Mouse (Mus musculus) CD4-positive, CD25-positive, alpha-beta regulatory T cell, adult 2 months (primary cell): ENCODE data around the gene Wdr6.
A peak's percentile ranks its signal among the peaks of the same experiment; 100 is the strongest.
"Not testable (repeated sequence)": the region's sequence is repeated elsewhere in the genome, so short reads cannot be mapped to it uniquely, and the experiment has no call there.

ENCODE experiments used
- DNase-seq: peaks from one replicate; pipeline ENCODE4 v3.0.0-alpha.2; 2012; ENCODE audit warnings: low read depth, low spot score

Wdr6 gene

DNA sequence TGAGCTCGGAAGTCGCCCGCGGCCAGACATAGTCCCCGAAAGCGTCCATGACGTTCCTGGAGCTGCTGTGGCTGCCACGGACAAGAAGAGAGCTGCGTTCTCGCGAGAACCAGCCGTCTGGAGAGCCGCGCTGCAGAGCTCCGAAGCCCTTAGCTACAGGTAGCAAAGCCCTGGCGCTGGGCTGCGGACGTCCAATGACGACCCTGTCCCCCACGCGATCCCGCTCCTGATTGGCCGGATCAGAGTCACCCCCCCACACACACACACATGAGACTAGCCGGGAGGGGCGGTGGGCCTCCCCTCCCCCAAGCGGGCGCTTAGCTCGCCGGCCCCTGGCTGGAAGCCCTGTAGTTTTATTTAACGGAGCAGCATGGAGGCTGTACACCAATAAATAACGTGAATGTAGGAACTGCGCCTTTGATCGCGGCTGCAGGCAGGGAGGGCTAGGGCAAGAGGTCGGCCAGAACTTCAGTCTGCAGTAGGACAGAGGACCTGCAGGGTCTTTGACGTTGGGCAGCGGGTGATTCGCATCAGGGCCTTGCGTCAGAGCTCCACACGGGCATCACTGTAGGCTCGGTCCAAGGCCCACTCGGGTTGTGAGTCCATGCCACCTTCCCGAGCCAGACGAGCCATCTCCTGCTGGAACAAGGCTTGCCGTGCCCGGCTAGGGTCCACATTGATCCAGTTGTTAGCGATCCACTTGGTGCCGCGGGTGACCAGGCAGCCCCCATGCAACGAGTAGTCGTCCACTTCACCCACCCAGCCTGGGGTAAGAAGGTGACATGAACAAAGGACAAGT lies at the start of gene Wdr6:
Wdr6 (minus strand) TSS at position 195 of the 799 bp plus-strand sequence.
- DNase-seq: peak; percentile 95

DNA sequence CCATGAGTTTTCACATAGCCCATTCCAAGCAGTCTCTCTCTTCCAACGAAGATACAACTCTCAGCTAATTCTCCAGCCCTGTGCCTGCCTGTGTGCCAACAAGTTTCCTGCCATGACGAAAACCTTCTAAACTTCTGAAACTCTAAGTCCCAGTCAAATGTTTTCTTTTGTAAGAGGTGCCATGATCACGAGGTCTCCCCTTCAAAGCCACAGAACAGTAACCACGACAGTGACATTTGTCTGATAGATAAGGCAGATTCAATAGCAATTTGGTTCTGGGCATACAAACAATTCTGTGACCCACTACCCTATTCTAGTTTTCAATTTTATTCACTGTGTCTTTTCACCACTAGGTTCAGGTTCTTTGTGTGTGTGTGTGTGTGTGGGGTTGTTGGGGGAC lies 49.6 kb upstream of the Wdr6 start:
- no peak for DNase-seq

DNA sequence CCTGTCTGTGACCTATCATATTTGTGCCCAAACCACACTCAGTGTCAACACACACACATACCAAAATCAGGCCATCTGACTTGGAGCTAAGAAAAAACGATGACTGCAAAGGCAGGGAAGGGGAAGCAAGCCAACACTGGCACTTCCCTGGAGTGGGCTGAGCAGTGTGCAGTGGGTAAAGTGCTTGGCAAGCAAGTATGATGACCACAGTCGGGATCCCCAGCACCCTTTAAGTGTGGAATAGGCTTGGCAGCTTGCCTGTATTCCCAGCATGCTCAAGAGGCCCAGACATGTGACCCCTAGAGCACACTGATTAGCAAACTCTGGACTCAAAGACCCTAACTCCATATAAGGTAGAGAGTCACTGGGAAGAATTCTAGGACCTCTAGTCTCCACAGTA lies 48.0 kb upstream of the Wdr6 start:
- DNase-seq: no peak

DNA sequence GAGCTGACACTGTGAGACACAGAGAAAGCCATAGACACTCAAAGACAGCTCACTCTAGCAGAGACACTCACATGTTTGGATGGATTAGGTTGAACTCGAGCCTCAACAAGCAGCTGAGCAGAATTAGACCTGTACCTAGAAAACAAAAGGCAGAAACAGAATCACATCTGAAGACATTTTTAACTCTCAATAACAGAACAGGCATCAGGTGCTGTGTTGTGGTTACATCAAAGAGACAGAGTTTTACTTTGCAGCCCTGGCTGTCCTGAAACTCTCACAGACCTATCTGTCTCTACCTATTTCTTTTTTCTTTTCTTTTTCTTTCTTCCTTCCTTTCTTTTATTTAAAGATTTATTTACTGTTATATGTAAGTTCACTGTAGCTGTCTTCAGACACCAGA lies 38.8 kb upstream of the Wdr6 start:
- DNase-seq: peak; percentile 17

DNA sequence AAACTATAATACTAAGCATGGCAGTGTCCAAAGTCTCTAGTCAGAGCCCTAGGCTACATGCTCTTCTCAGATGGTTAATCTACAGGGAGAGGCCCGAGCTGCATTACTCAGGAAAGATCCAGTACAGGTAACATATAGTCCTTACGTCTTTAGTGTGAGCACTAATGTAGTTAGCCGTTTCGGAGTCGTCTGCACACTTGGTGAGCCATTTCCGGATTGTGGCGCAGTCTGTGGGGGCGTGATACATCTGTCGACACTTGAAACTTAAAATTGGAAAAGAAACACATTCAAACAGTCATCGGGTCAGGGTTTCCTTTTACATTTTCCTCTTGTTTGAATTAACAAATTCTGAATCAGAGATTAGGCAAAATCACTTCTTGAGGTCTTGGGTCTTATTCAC lies 32.9 kb upstream of the Wdr6 start:
- DNase-seq: no peak

DNA sequence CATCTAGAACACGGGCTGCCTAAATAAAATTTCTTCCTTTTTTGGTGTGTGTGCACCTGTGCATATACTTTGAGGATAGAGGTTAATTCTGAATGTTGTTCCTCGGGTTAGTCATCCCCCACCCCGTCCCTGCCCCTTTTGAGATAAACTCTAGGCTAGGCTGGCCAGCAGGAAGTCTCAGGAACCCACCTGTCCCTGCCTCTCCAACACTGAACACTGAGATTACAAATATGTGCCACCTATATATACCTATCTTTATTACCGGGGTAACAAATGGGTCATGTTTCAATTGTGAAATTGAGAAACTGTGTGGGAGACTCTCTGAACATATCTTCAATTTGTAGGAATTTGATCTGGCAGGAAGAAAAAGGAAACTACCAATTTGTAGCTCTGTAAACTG lies 30.4 kb upstream of the Wdr6 start:
- no peak for DNase-seq

DNA sequence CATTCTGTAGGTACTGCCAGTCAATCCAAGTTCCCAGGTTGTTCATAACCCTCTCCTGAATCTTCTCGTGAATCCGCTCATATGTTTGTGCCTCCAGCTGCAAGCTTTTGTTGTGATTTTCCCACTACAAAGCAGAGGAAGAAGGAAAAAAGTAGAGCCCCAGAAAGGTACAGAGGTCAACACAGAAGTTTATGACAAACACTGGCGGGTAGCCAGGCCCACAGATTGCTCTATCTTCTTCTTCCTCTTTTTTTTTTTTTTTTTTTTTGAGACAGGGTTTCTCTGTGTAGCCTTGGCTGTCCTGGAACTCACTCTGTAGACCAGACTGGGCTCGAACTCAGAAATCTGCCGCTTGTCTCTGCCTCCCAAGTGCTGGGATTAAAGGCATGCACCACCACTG lies 29.4 kb upstream of the Wdr6 start:
- DNase-seq: not testable (repeated sequence)

DNA sequence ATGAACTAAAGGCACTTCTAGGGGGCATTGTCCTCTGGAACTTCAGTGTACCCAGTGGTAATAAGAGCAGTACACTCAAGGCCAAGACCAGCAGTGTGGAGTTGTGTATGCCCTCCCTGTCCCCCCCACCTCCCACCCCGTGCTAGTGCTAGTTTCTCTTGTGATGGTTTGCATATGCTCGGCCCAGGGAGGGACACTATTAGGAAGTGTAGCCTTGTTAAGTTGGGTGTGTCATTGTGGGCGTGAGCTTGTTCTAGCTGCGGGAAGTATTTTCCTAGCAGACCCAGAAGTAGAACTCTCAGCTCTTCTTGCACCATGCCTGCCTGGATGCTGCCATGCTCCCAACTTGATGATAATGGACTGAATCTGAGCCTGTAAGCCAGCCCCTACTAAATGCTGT lies 23.4 kb upstream of the Wdr6 start:
- no peak for DNase-seq

DNA sequence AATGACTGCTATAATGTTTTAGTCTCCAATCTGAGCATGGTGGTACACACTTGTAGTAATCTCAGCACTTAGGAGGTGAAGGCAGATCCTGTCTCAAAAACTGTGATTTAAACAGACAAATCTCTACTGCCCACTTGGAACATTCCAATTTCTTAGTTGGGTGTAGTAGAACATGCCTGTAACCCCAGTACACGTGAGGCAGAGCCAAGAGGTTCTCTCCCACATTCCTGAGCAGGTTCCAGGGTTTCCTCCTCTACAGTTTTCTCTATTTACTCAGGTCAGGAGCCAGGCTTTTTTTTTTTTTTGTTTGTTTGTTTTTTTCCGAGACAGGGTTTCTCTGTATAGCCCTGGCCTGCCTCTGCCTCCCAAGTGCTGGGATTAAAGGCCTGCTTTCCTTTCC lies 21.5 kb upstream of the Wdr6 start:
- DNase-seq: no peak

DNA sequence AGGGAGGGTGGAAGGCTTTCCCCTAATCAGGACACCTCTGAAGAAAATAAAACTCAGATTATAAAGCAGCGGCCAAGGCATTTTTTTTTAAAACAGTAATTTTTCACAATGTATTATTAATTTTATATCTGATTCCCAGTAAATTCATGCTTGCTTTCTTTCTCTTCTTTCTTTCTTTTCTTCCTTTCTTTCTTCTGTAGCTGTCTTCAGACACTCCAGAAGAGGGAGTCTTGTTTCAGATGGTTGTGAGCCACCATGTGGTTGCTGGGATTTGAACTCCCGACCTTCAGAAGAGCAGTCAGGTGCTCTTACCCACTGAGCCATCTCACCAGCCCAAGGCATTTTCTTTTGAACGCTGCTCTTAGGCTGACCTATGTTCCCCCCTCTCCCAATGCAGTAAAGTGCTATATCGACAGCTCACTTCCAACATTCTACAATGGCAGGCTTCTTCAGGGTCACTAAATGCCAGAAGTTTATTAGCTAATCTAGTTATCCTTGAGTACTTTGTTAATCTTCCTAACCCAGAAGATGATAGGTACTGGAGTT lies 20.6 kb upstream of the Wdr6 start:
- no peak for DNase-seq

DNA sequence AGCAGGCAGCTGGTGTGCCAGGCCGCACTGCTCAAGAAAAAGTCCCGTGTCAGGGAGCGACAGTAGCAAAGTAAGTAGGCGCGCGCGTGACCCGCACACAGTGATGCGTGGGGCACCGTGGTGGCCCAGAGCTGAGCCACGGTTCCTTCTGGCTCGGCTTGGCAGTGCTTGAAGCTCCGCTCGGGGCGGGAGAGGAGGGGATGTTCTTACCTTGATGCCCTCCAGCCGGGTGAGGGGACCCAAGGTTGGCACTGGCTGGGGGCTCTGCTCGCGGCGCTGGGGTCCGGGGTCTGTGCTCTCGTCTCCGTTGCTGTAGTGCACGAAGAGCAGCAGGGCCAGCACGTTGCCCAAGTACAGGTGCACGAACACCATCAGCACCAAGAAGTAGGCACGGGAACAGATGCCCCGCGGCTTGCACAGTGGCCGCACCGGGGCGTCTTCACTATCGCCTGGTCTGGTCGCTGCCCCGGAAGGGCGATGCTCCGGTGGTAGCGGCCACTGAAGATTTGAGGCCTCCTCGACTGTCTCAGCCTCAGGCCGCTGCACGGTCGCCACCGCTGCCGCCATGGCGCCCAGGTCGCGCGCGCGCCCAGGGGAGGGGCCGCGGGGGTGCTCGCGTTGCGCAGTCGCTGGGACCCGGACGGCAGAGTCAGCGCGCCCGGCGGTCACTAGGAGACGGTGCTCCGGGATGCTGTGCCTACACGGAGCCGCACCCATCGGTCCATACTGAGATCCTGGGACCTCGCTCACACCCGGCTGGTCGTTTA lies 18.6 kb upstream of the Wdr6 start, which contains the start of gene P4htm:
P4htm (minus strand) TSS at position 670 of the 767 bp plus-strand sequence.
- peak; percentile 76 for DNase-seq

DNA sequence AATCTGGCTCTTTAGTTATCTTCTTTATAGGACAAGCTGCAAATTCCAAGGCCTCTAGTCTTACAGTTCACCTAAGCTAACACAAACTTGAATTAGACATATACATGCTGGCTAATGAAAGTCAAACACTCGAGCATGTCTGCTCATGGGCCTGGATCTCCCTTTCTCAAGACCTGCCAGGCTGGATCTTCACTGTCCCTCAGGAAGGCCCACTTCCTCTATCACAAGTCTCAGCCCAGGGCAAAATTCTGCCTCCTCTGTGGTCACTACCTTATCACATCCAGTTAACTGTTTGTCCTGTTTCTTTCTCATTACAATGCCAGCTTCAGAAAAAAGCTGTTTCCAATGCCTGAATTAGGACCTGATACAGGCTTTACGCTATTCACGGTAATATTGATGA lies 15.8 kb upstream of the Wdr6 start:
- DNase-seq: no peak

DNA sequence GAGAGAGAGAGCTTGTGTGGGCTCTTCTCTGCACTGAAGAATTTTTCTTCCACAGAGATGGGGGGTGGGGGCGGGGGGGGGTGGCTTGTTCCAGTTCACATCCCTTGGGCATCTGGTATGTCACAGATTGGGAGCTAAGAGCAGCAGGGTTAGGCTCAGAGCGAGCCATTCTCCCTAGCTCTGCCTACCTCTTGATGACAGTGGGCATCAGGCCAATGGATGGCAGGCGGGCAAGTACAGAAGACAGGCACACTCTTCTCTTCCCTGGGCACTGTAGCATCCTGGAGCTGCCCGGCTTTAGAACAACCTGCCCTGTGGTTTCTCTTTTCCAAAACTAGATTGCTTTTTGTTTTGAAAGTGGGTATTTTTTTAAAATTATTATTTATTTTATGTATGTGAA lies 12.9 kb upstream of the Wdr6 start:
- DNase-seq: no peak

DNA sequence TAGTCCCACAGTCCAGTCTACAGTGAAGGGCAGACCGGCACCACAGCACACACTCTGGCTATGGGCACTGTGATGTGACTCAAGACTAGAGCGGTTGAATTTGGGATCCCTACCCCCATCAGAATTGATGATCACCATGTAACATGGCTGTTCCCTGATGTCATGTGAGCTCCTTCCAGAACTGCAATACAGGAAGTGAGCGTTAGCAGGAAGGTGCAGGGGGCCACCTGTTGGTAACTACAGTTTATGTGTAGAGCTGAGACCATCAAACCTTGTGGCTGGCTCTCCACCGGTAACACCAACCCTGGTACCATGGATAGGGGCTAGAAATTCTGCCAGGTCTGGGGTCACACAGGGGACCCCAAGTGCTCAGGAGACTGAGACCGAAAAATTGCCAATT lies 10.7 kb upstream of the Wdr6 start:
- DNase-seq: peak; percentile 59

DNA sequence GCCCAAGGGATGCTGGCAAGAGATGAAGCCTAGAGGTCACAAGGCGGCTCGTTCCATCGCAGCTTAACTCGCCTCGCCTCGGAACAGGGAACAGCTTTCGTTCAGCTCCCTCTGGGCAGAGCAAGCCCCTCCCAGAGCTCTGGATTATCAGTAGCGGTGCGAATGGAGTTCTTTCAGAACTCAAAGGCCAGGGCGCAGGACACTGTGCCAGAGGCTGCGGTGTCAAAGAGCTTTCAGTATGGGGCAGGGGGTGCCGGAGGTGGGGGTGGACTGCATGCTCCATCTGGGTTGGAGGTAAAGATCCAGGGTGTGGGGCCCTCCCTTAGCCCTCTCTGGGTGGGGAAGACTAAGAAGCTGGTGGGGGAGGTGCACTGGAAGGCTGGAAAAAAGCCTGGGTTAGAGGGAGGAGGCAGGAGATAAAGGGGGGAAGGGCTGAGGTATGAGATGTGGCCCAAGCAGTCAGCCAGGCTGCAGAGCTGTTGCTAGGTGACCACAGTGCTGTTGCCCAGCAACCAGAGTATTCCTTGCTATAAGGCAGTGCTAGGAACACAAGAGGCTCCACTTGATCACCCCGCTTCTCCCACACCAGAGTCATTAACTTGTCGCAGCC lies 9.1 kb upstream of the Wdr6 start:
- no peak for DNase-seq

DNA sequence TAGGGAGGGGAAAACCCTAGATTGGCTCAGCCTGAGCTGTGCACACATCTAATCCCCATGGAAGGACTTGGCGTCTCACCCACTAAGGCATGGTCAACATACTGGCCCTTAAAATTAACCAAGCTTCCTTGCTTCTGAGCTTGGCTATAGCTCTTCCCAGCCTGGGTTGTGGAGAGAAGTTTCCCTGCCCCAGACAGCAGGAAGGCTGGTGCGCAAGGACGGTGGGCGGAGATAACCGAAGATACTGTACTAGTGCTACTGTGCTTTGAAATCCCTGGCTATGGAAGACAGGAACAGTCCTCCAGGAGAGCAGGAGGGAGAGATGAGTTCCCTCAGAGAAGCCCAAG lies 778 bp upstream of the Wdr6 start:
- no peak for DNase-seq

DNA sequence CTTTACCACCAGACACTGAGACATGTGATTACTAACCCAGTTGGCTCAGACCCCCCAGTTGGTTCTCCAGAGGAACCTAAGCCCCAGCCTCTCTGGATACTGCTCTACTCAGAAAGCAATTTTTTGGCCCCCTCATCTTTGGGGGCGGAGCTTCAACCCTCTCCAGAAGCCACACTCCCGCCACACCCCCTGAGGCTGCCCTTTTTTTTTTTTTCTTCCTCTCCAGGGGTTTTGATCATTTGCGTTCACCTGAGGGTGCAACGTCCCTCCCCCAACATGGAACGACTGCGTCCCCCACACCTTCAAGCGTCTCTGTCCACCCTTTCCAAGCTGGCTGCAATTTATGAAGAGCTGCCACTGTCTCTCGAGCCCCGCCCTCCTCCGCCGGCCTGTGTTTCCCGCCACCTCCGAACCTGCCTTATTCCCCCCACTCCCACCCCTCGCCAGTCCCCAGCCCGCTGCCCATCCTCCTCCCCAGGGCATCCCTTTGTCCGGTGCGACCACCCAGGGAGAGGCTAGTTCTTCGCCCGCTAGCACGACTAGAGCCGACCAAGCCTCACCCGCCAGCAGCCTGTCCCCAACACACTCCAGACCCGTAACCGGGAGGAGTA lies 500 bp downstream of the Wdr6 start:
- peak; percentile 59 for DNase-seq

DNA sequence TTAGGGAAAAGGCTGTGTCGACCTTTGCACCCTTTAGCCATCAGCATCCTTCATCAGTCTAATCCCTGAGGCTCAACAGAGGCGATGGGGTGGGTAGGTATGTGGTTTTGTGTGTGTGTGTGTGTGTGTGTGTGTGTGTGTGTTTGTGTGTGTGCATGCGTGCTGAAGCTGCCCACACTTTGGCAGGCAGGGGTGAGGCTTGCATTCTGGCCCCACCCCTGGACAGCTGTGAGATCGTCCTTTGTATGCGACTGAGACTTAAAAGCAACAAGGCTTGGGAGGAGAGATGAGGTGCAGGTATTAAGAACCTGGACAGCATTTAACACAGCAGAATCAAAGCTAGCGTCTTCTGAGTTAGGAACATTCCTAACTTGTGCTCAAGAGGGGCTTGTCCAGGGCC lies 1.5 kb downstream of the Wdr6 start:
- no peak for DNase-seq

DNA sequence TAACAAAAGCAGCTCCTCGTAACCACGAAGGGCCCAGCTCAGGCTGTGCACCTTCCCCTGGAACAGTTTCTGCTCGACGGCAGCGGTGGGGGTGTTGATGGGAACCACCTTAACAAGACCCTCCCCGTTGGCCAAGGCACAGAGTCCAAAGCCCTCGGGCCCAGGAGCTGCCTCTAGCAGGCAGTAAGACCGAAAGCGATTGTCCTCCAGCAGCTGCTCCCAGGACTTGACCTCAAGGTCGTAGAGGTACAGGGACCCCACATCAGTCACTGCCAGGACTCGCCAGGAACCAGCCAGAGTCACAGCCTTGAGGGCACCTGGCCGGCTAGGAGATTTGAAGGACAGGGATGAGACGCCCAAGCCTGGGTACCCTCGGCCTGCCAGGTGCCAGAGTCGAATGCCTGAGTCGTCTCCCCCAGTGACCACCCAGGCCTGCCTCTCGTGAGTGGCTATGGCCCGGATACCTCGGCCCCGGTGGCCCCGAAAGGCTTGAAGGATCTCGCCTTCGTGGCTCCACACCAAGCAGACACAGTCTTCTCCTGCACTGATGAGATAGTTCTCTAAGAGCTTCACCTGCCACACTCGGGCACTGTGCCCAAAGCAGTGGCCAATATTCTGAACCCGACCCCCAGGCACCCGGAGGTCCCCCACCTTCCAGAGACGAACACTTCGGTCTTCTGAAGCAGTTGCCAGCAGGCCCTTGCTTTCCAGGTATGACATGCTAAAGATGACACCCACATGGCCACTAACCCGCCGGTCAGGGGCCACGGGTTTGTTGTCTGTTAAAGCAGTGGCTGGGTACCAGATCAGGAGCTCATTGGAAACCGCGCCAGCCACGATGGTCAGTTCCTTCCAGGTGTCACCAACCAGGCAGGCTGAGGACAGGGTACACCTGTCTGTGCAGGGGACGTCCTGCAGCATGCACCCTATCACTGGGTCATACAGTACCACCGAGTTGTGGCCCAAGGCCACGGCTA lies 2.9 kb downstream of the Wdr6 start:
- DNase-seq: no peak

DNA sequence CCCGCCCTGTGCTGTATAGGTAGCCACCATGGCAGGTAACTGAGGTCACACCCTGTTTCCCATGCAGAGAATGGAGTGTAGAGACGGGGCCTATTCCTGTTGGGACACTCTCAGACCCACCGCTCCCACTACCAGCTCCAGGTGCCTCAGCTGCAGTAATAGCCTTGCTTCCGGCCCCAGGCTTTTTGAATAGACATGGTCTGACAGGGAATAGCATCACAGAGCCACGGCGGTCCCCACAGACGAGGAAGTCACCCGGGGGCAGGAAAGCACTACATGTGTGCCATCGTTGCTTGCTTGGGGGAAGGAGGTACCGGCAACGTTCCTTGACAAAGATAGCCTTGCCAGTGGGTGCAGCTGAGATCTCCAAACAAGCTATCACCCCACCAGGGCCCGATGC lies 3.6 kb downstream of the Wdr6 start:
- no peak for DNase-seq
